In the genomic region with DNA sequence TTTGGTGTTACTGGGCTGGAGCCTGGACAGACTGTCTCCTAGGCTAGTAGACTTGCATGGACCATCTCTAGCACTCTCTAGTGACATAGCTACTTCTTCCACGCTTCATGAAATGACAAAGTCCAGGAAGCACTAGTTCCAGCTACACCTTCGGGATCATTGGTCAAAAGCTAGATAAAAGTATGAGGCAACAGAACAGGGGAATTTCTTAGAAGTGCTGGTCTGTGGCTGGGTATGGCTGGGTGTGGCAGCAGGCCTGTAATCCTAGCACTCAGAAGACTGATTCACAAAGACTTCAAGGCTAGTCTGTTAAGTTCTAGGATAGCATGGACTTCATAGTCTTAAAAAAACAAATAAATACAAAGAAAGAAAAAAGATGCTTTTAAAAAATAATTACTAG, we compare ENCODE assay signal across 1 mouse cellular context.
A peak's percentile ranks its signal among the peaks of the same experiment; 100 is the strongest.
TF ChIP-seq lines count a peak whose summit lies in the region.

No protein-coding gene starts in this region.

TF ChIP-seq in MEL, 35 proteins besides CTCF, POLR2A, EP300 and RAD21:
- no peak for TF ChIP-seq MEF2A (IDR thresholded peaks at IDR 0.05; ENCODE audit: extremely low read depth, insufficient replicate concordance, low read depth, low read length, poor library complexity, severe bottlenecking)
- TF ChIP-seq MXI1 (IDR thresholded peaks at IDR 0.05; ENCODE audit: low read depth, low read length): 0 out of 2 replicates have a peak, but pooled peaks have one; percentile 12
- 0 out of 2 replicates have a peak, but pooled peaks have one; percentile 40 for TF ChIP-seq ETS1 (IDR thresholded peaks at IDR 0.05; ENCODE audit: low read depth, low read length)
